Mouse (Mus musculus): Measurements from ENCODE around the gene Phf11c. TPM values are rescaled to one million over a fixed set of nuclear protein-coding genes. Genes with fewer than 3 reads are reported as not detected.
"Not testable (repeated sequence)": the region's sequence is repeated elsewhere in the genome, so short reads cannot be mapped to it uniquely, and the experiment has no call there.

Phf11c gene
- polyA plus RNA-seq, 1 experiment, result 0.04 TPM

- TF ChIP-seq GATA1 (IDR thresholded peaks at IDR 0.05; ENCODE audit: low read length) (no peak), TAL1 (IDR thresholded peaks at IDR 0.05; ENCODE audit: low read length) (no peak)
- no peaks in the 10 kb centered on the region for H3K9me3 ChIP-seq (ENCODE audit: control insufficient read depth, low read length)
- no peaks in the 10 kb centered on the region for H3K27me3 ChIP-seq (ENCODE audit: control insufficient read depth)
- H3K4me1 ChIP-seq (ENCODE audit: control insufficient read depth), result no peaks in the 10 kb centered on the region; the same call in 1 of the 2 replicates
- no peak overlapping the region for H3K4me3 ChIP-seq (replicated peaks)
- H3K36me3 ChIP-seq (ENCODE audit: control insufficient read depth), result peaks cover 27% of the 10 kb centered on the region
These were observed 27.9 kb upstream of the Phf11c start for GRCm38 (mm10) chr14:59422912-59423663.

GRCm38 (mm10) chr14:59418171-59418570, 23.0 kb upstream of the Phf11c start:
- no peaks in the 10 kb centered on the region for H3K4me1 ChIP-seq (ENCODE audit: control insufficient read depth)
- H3K36me3 ChIP-seq (ENCODE audit: control insufficient read depth), result peaks cover 63% of the 10 kb centered on the region
- TF ChIP-seq GATA1 (IDR thresholded peaks at IDR 0.05; ENCODE audit: low read length), result no peak
- no peak for TF ChIP-seq TAL1 (IDR thresholded peaks at IDR 0.05; ENCODE audit: low read length)
- no peak overlapping the region for H3K4me3 ChIP-seq (replicated peaks)
- no peaks in the 10 kb centered on the region for H3K27me3 ChIP-seq (ENCODE audit: control insufficient read depth)
- no peaks in the 10 kb centered on the region for H3K9me3 ChIP-seq (ENCODE audit: control insufficient read depth, low read length)

- not testable (repeated sequence) for H3K9me3 ChIP-seq (ENCODE audit: control insufficient read depth, low read length); H3K4me3 ChIP-seq (replicated peaks); H3K27me3 ChIP-seq (ENCODE audit: control insufficient read depth); H3K4me1 ChIP-seq (ENCODE audit: control insufficient read depth)
- peaks cover 80% of the 10 kb centered on the region for H3K36me3 ChIP-seq (ENCODE audit: control insufficient read depth)
These were observed 19.8 kb upstream of the Phf11c start for GRCm38 (mm10) chr14:59414979-59415378.

- no peaks in the 10 kb centered on the region for H3K4me1 ChIP-seq (ENCODE audit: control insufficient read depth)
- TF ChIP-seq TAL1 (IDR thresholded peaks at IDR 0.05; ENCODE audit: low read length), result no peak
- TF ChIP-seq GATA1 (IDR thresholded peaks at IDR 0.05; ENCODE audit: low read length), result no peak
- no peaks in the 10 kb centered on the region for H3K27me3 ChIP-seq (ENCODE audit: control insufficient read depth)
- H3K4me3 ChIP-seq (replicated peaks), result no peak overlapping the region
- H3K36me3 ChIP-seq (ENCODE audit: control insufficient read depth), result peaks cover 35% of the 10 kb centered on the region
- no peaks in the 10 kb centered on the region for H3K9me3 ChIP-seq (ENCODE audit: control insufficient read depth, low read length)
These were observed 1.8 kb upstream of the Phf11c start for GRCm38 (mm10) chr14:59396999-59397398.

- H3K4me1 ChIP-seq (ENCODE audit: control insufficient read depth); H3K9me3 ChIP-seq (ENCODE audit: control insufficient read depth, low read length); H3K36me3 ChIP-seq (ENCODE audit: control insufficient read depth); H3K4me3 ChIP-seq (replicated peaks); H3K27me3 ChIP-seq (ENCODE audit: control insufficient read depth): not testable (repeated sequence)
These were observed 5.0 kb downstream of the Phf11c start for GRCm38 (mm10) chr14:59390181-59390580.

- Histone ChIP-seq H3K27me3 (ENCODE audit: control insufficient read depth) (no peaks in the 10 kb centered on the region), H3K36me3 (ENCODE audit: control insufficient read depth) (peaks cover 2% of the 10 kb centered on the region), H3K9me3 (ENCODE audit: control insufficient read depth, low read length) (no peaks in the 10 kb centered on the region), H3K4me3 (replicated peaks) (no peak overlapping the region), H3K4me1 (ENCODE audit: control insufficient read depth) (no peaks in the 10 kb centered on the region)
- TF ChIP-seq GATA1 (IDR thresholded peaks at IDR 0.05; ENCODE audit: low read length), result no peak
- no peak for TF ChIP-seq TAL1 (IDR thresholded peaks at IDR 0.05; ENCODE audit: low read length)
These were observed 5.6 kb downstream of the Phf11c start for GRCm38 (mm10) chr14:59389532-59389931.

GRCm38 (mm10) chr14:59370348-59371068, 24.7 kb downstream of the Phf11c start:
- Histone ChIP-seq H3K36me3 (ENCODE audit: control insufficient read depth) (no peaks in the 10 kb centered on the region), H3K4me3 (replicated peaks) (no peak overlapping the region), H3K4me1 (ENCODE audit: control insufficient read depth) (no peaks in the 10 kb centered on the region), H3K27me3 (ENCODE audit: control insufficient read depth) (no peaks in the 10 kb centered on the region), H3K9me3 (ENCODE audit: control insufficient read depth, low read length) (peaks cover 20% of the 10 kb centered on the region)
- no peak for TF ChIP-seq GATA1 (IDR thresholded peaks at IDR 0.05; ENCODE audit: low read length)
- no peak for TF ChIP-seq TAL1 (IDR thresholded peaks at IDR 0.05; ENCODE audit: low read length)

GRCm38 (mm10) chr14:59366386-59367105, 28.6 kb downstream of the Phf11c start:
- no peak for TF ChIP-seq GATA1 (IDR thresholded peaks at IDR 0.05; ENCODE audit: low read length)
- TF ChIP-seq TAL1 (IDR thresholded peaks at IDR 0.05; ENCODE audit: low read length), result no peak
- H3K4me3 ChIP-seq (replicated peaks), result no peak overlapping the region
- H3K4me1 ChIP-seq (ENCODE audit: control insufficient read depth), result no peaks in the 10 kb centered on the region
- H3K27me3 ChIP-seq (ENCODE audit: control insufficient read depth), result no peaks in the 10 kb centered on the region
- peaks cover 12% of the 10 kb centered on the region for H3K9me3 ChIP-seq (ENCODE audit: control insufficient read depth, low read length)
- no peaks in the 10 kb centered on the region for H3K36me3 ChIP-seq (ENCODE audit: control insufficient read depth)

- no peaks in the 10 kb centered on the region for H3K27me3 ChIP-seq (ENCODE audit: control insufficient read depth)
- no peak within 1 kb of the TSS for H3K4me3 ChIP-seq (replicated peaks)
- no peaks in the 10 kb centered on the region for H3K36me3 ChIP-seq (ENCODE audit: control insufficient read depth)
- H3K9me3 ChIP-seq (ENCODE audit: control insufficient read depth, low read length), result peaks cover 1% of the 10 kb centered on the region; the same call in 1 of the 2 replicates
- no peak for TF ChIP-seq TAL1 (IDR thresholded peaks at IDR 0.05; ENCODE audit: low read length)
- TF ChIP-seq GATA1 (IDR thresholded peaks at IDR 0.05; ENCODE audit: low read length), result no peak
- H3K4me1 ChIP-seq (ENCODE audit: control insufficient read depth), result no peaks in the 10 kb centered on the region
These were observed 29.9 kb downstream of the Phf11c start, which contains the start of gene Phf11d for GRCm38 (mm10) chr14:59365244-59365644. TSS of gene Phf11d (minus strand) at chr14:59365470.

- H3K4me1 ChIP-seq (ENCODE audit: control insufficient read depth); H3K9me3 ChIP-seq (ENCODE audit: control insufficient read depth, low read length); H3K4me3 ChIP-seq (replicated peaks); H3K36me3 ChIP-seq (ENCODE audit: control insufficient read depth); H3K27me3 ChIP-seq (ENCODE audit: control insufficient read depth): not testable (repeated sequence)
These were observed 54.0 kb downstream of the Phf11c start, which contains the start of gene Phf11b for GRCm38 (mm10) chr14:59341189-59341588. TSS of gene Phf11b (minus strand) at chr14:59341351.

Measured in erythroblast, embryonic 14.5 days (primary cell).